Mouse (Mus musculus): ENCODE data around the gene Slc7a15. TPM values are rescaled to one million over a fixed set of nuclear protein-coding genes. Genes with fewer than 3 reads are reported as not detected.

The Slc7a15 gene
- polyA plus RNA-seq, 1 experiment from 2014 or later = 0.05 TPM

Other genes with a start within 250 kb of the Slc7a15 start
- gene Rhob, start 99.1 kb downstream of the Slc7a15 start, polyA plus RNA-seq (2015; fragmentation: Nextera tagmentation; extraction: Ambion mirVana) = 7.5 and 8.2 TPM in 2 replicates
- 14.1 and 14.8 TPM in 2 replicates for gene Pum2, start 75.1 kb upstream of the Slc7a15 start, polyA plus RNA-seq (2015; fragmentation: Nextera tagmentation; extraction: Ambion mirVana)
- 23.3 and 26.3 TPM in 2 replicates for gene Sdc1, start 172.3 kb upstream of the Slc7a15 start, polyA plus RNA-seq (2015; fragmentation: Nextera tagmentation; extraction: Ambion mirVana)

All from liver, embryonic 15.5 days (tissue).